Mouse (Mus musculus) neutrophil, adult 65 days (primary cell): ENCODE measurements around the gene F930015N05Rik. TPM values are rescaled to one million over a fixed set of nuclear protein-coding genes. Genes with fewer than 3 reads are reported as not detected.

Experiments
- total RNA-seq: library from RNA; stranded (reverse); gene quantifications from 2 replicates; pipeline ENCODE4 v1.2.4, GENCODE M21; 2023

F930015N05Rik gene
- total RNA-seq, result not detected in 2 replicates

DNA sequence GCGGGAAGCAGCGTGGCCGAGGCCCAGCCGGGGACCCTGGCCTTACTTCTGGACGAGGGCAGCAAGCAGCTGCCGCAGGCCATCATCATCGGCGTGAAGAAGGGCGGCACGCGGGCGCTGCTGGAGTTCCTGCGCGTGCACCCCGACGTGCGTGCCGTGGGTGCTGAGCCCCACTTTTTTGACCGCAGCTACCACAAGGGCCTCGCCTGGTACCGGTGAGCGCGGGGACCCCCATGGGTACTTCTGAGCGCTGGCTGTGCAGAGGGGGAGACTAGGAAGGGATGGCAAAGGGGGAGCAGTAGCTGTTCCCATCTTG is at the start of gene F930015N05Rik:
TSS of gene F930015N05Rik (minus strand) at position 242 of the 316 bp plus-strand sequence.

GRCm38 (mm10) chr11:64434611-64435545 is 1.6 kb downstream of the F930015N05Rik start, which contains the start of gene Hs3st3a1:
Hs3st3a1 (plus strand) TSS chr11:64435332.

Other genes starting within 250 kb of the F930015N05Rik start
- gene Hs3st3a1, start 1.3 kb downstream of the F930015N05Rik start, total RNA-seq, result not detected in 2 replicates